ENCODE assay signal across 9 mouse cellular contexts in genomic region chr2:102196709-102197108, GRCm38 (mm10). TPM values are rescaled to one million over a fixed set of nuclear protein-coding genes. Genes with fewer than 3 reads are reported as not detected.
DNase-seq lines count a peak whose midpoint lies in the region; ATAC-seq lines count a peak whose summit lies in the region.
"Had no signal": no experiment of that assay in that cellular context is flagged by ENCODE, and none has a peak within 500 bp of the region (broad histone marks: within the 10 kb centered on the region; RNA-seq: fewer than 3 reads in every experiment).

No protein-coding gene starts in this region.

- no peak overlapping the region for H3K4me2 ChIP-seq in intestine, embryonic 16.5 days (ENCODE audit: low read depth, low read length)
- no peak overlapping the region for H3K4me2 ChIP-seq in intestine, embryonic 15.5 days (replicated peaks)
- H3K4me2 ChIP-seq: embryonic facial prominence, embryonic 15.5 days had no signal

- no peaks in the 10 kb centered on the region for H3K9me3 ChIP-seq in intestine, embryonic 16.5 days (ENCODE audit: control insufficient read depth, low read length)
- H3K9me3 ChIP-seq in intestine, embryonic 15.5 days = no peaks in the 10 kb centered on the region
- H3K9me3 ChIP-seq: embryonic facial prominence, embryonic 15.5 days had no signal

- peak; percentile 34; the same call in 1 of the 2 replicates for ATAC-seq in intestine, embryonic 16.5 days
- ATAC-seq in intestine, embryonic 15.5 days = no peak
- ATAC-seq: forebrain, embryonic 16.5 days had no signal

- DNase-seq in thymus, postnatal 14 days = peak; percentile 20
- DNase-seq in thymus, postnatal 25 days = no peak
- peak; percentile 28 to 52 for DNase-seq in gastrocnemius, postnatal 4 days (ENCODE audit: low spot score in 2 of 2)
- DNase-seq in c-Kit-positive CD71-positive TER-119-positive erythroid progenitor cells, embryonic 14.5 days (ENCODE audit: low spot score) = no peak
- no peak for DNase-seq in frontal cortex, postnatal 14 days (ENCODE audit: low spot score in 2 of 2)

- no peaks in the 10 kb centered on the region; the same call in none of the 2 replicates for H3K4me1 ChIP-seq in intestine, embryonic 16.5 days (ENCODE audit: control insufficient read depth, insufficient read depth, low read length)
- no peaks in the 10 kb centered on the region for H3K4me1 ChIP-seq in intestine, embryonic 15.5 days (replicated peaks)

- 45% methylated on average over 8 of the region's 8 CpGs for WGBS in intestine, embryonic 16.5 days
- 51% methylated on average over 8 of the region's 8 CpGs for WGBS in intestine, embryonic 15.5 days

- H3K27me3 ChIP-seq in intestine, embryonic 16.5 days (replicated peaks; ENCODE audit: control insufficient read depth, insufficient read depth, low read length) = no peaks in the 10 kb centered on the region
- no peaks in the 10 kb centered on the region for H3K27me3 ChIP-seq in intestine, embryonic 15.5 days (replicated peaks)
- H3K27me3 ChIP-seq: embryonic facial prominence, embryonic 15.5 days had no signal

- no peaks in the 10 kb centered on the region for H3K36me3 ChIP-seq in intestine, embryonic 16.5 days (ENCODE audit: control insufficient read depth, insufficient read depth, low read length)
- H3K36me3 ChIP-seq in intestine, embryonic 15.5 days = no peaks in the 10 kb centered on the region
- H3K36me3 ChIP-seq: embryonic facial prominence, embryonic 15.5 days had no signal

- no peak overlapping the region for H3K9ac ChIP-seq in intestine, embryonic 16.5 days (ENCODE audit: low read depth, low read length)
- H3K9ac ChIP-seq in intestine, embryonic 15.5 days = no peak overlapping the region
- H3K9ac ChIP-seq: embryonic facial prominence, embryonic 15.5 days had no signal

- no peak overlapping the region for H3K27ac ChIP-seq in intestine, embryonic 16.5 days (ENCODE audit: low read length)
- H3K27ac ChIP-seq in intestine, embryonic 15.5 days = no peak overlapping the region
- H3K27ac ChIP-seq: embryonic facial prominence, embryonic 15.5 days had no signal

- no peak overlapping the region for H3K4me3 ChIP-seq in intestine, embryonic 16.5 days (ENCODE audit: low read length)
- no peak overlapping the region for H3K4me3 ChIP-seq in intestine, embryonic 15.5 days (replicated peaks)
- H3K4me3 ChIP-seq: embryonic facial prominence, embryonic 15.5 days had no signal

RNA-seq across cellular contexts. Expression of gene Ldlrad3, which starts 10.5 kb away (rescaled TPM):
- 17.9 and 18.8 TPM in 2 replicates for polyA plus RNA-seq in intestine, embryonic 16.5 days (2015; fragmentation: Nextera tagmentation; extraction: Ambion mirVana)
- polyA plus RNA-seq in intestine, embryonic 15.5 days (2015; fragmentation: Nextera tagmentation; extraction: Ambion mirVana) = 22.1 and 22.7 TPM in 2 replicates
- total RNA-seq in gastrocnemius, postnatal 4 days (2021) = 10 to 100 TPM; 26.3 to 27.1 TPM

Comparison
In these comparisons a context has a peak if more than half of its experiments do, and no peak if none do; other contexts are left out.
1. DNase-seq: peak in thymus, postnatal 14 days (single experiment) and gastrocnemius, postnatal 4 days (2 of 2); none in thymus, postnatal 25 days (single experiment), c-Kit-positive CD71-positive TER-119-positive erythroid progenitor cells, embryonic 14.5 days (single experiment) and frontal cortex, postnatal 14 days (0 of 2).